Mouse (Mus musculus) hindbrain, embryonic 10.5 days (tissue): ENCODE data around the gene Olfr267. TPM values are rescaled to one million over a fixed set of nuclear protein-coding genes. Genes with fewer than 3 reads are reported as not detected.
A peak's percentile ranks its signal among the peaks of the same experiment; 100 is the strongest.

ENCODE experiments used
- DNase-seq: peaks from one replicate; pipeline ENCODE4 v3.0.0-alpha.2; 2017; ENCODE audit warnings: low spot score
- H3K27ac ChIP-seq: fragments of 300-500 bp; sonication (generic); 2 replicates; pipeline ENCODE4 v1.5.1; 2016; ENCODE audit warnings: mild to moderate bottlenecking, moderate library complexity
- H3K27me3 ChIP-seq: fragments of 300-500 bp; sonication (generic); 2 replicates; pipeline ENCODE4 v1.6.1; 2016; ENCODE audit warnings: mild to moderate bottlenecking; ENCODE audit not compliant: poor library complexity, insufficient read depth, severe bottlenecking
- H3K36me3 ChIP-seq: fragments of 300-500 bp; sonication (generic); 2 replicates; pipeline ENCODE4 v1.6.1; 2016; ENCODE audit warnings: mild to moderate bottlenecking, moderate library complexity
- H3K4me1 ChIP-seq: fragments of 300-500 bp; sonication (generic); replicated peaks from 2 replicates; pipeline ENCODE4 v1.6.1; 2016; ENCODE audit warnings: mild to moderate bottlenecking
- H3K4me3 ChIP-seq: fragments of 300-500 bp; sonication (generic); 2 replicates; pipeline ENCODE4 v1.5.1; 2016; ENCODE audit warnings: mild to moderate bottlenecking, moderate library complexity
- H3K9me3 ChIP-seq: fragments of 300-500 bp; sonication (generic); 2 replicates; pipeline ENCODE4 v1.6.1; 2016; ENCODE audit warnings: mild to moderate bottlenecking, moderate library complexity
- WGBS: fragments of 180-500 bp; shearing (Covaris S2); methylation state at CpG from one replicate; pipeline ENCODE4 v1.1.7; 2016; 5-methylcytosine and 5-hydroxymethylcytosine counted together
- polyA plus RNA-seq: library from polyadenylated mRNA; unstranded; fragments of >200 nt; fragmentation: Nextera tagmentation; extraction: Ambion mirVana; gene quantifications from 2 replicates; pipeline ENCODE4 v1.2.1, GENCODE M21; 2016

Olfr267 gene
- polyA plus RNA-seq, result not detected in 2 replicates

GRCm38 (mm10) chr4:58787616-58788015, at the start of gene Olfr267:
TSS of gene Olfr267 (minus strand) at chr4:58787716.
- H3K4me3 ChIP-seq, result no peak within 1 kb of the TSS
- no peak within 1 kb of the TSS for H3K27ac ChIP-seq
- H3K4me1 ChIP-seq, result no peaks in the 10 kb centered on the region
- no peak for DNase-seq
- no peaks in the 10 kb centered on the region for H3K36me3 ChIP-seq
- H3K27me3 ChIP-seq, result no peaks in the 10 kb centered on the region
- no peaks in the 10 kb centered on the region for H3K9me3 ChIP-seq

- Histone ChIP-seq H3K9me3 (no peaks in the 10 kb centered on the region), H3K36me3 (peaks cover 66% of the 10 kb centered on the region), H3K4me1 (no peaks in the 10 kb centered on the region), H3K27me3 (no peaks in the 10 kb centered on the region), H3K4me3 (no peak overlapping the region), H3K27ac (no peak overlapping the region)
- WGBS, result 91% methylated on average over 3 of the region's 3 CpGs
- DNase-seq, result no peak
These were observed 45.4 kb upstream of the Olfr267 start for GRCm38 (mm10) chr4:58832908-58833307.

- DNase-seq, result no peak
- Histone ChIP-seq H3K27me3 (no peaks in the 10 kb centered on the region), H3K4me1 (no peaks in the 10 kb centered on the region), H3K9me3 (no peaks in the 10 kb centered on the region), H3K27ac (no peak overlapping the region), H3K4me3 (no peak overlapping the region), H3K36me3 (peaks cover 75% of the 10 kb centered on the region)
- 92% methylated on average over 4 of the region's 4 CpGs for WGBS
These were observed 38.4 kb upstream of the Olfr267 start for GRCm38 (mm10) chr4:58825921-58826320.

- Histone ChIP-seq H3K36me3 (no peaks in the 10 kb centered on the region), H3K4me3 (no peak overlapping the region), H3K27me3 (no peaks in the 10 kb centered on the region), H3K4me1 (no peaks in the 10 kb centered on the region), H3K9me3 (no peaks in the 10 kb centered on the region), H3K27ac (no peak overlapping the region)
- DNase-seq, result no peak
- WGBS, result 85% methylated on average over 3 of the region's 3 CpGs
These were observed 857 bp downstream of the Olfr267 start for GRCm38 (mm10) chr4:58786659-58787058.

- H3K9me3 ChIP-seq, result no peaks in the 10 kb centered on the region
- no peak overlapping the region for H3K27ac ChIP-seq
- H3K4me1 ChIP-seq, result no peaks in the 10 kb centered on the region
- H3K4me3 ChIP-seq, result no peak overlapping the region
- H3K36me3 ChIP-seq, result no peaks in the 10 kb centered on the region
- WGBS, result 85% methylated on average over 3 of the region's 3 CpGs
- no peak for DNase-seq
- no peaks in the 10 kb centered on the region for H3K27me3 ChIP-seq
These were observed 24.1 kb downstream of the Olfr267 start for GRCm38 (mm10) chr4:58763417-58763816.

GRCm38 (mm10) chr4:58749510-58749909, 38.0 kb downstream of the Olfr267 start:
- no peaks in the 10 kb centered on the region for H3K27me3 ChIP-seq
- H3K27ac ChIP-seq, result no peak overlapping the region
- WGBS, result 69% methylated on average over 2 of the region's 2 CpGs
- H3K9me3 ChIP-seq, result no peaks in the 10 kb centered on the region
- H3K36me3 ChIP-seq, result no peaks in the 10 kb centered on the region
- no peak overlapping the region for H3K4me3 ChIP-seq
- 0 out of 2 replicates have a peak, but pooled peaks cover 4% of the 10 kb centered on the region for H3K4me1 ChIP-seq
- no peak for DNase-seq

- H3K36me3 ChIP-seq, result no peaks in the 10 kb centered on the region
- no peak overlapping the region for H3K4me3 ChIP-seq
- 0 out of 2 replicates have a peak, but pooled peaks cover 4% of the 10 kb centered on the region for H3K4me1 ChIP-seq
- no peaks in the 10 kb centered on the region for H3K9me3 ChIP-seq
- DNase-seq, result peak; percentile 19
- WGBS, result 52% methylated on average over 10 of the region's 10 CpGs
- 0 out of 2 replicates have a peak overlapping the region, but pooled peaks have one; percentile 16 for H3K27ac ChIP-seq
- H3K27me3 ChIP-seq, result no peaks in the 10 kb centered on the region
These were observed 38.4 kb downstream of the Olfr267 start for GRCm38 (mm10) chr4:58749101-58749500.

- no peaks in the 10 kb centered on the region for H3K27me3 ChIP-seq
- WGBS, result 80% methylated on average over 7 of the region's 7 CpGs
- no peaks in the 10 kb centered on the region for H3K36me3 ChIP-seq
- no peak overlapping the region for H3K4me3 ChIP-seq
- 0 out of 2 replicates have a peak, but pooled peaks cover 4% of the 10 kb centered on the region for H3K4me1 ChIP-seq
- no peaks in the 10 kb centered on the region for H3K9me3 ChIP-seq
- DNase-seq, result no peak
- no peak overlapping the region for H3K27ac ChIP-seq
These were observed 41.8 kb downstream of the Olfr267 start for GRCm38 (mm10) chr4:58745583-58746222.

- 88% methylated on average over 18 of the region's 18 CpGs for WGBS
- Histone ChIP-seq H3K4me3 (no peak overlapping the region), H3K4me1 (no peaks in the 10 kb centered on the region), H3K27ac (no peak overlapping the region), H3K36me3 (no peaks in the 10 kb centered on the region), H3K27me3 (no peaks in the 10 kb centered on the region), H3K9me3 (no peaks in the 10 kb centered on the region)
- no peak for DNase-seq
These were observed 50.5 kb downstream of the Olfr267 start for GRCm38 (mm10) chr4:58736867-58737633.

Other genes starting within 250 kb of the Olfr267 start
- gene Lpar1, start 233.8 kb downstream of the Olfr267 start, polyA plus RNA-seq, result 46.1 and 58.2 TPM in 2 replicates
- gene Ecpas, start 125.0 kb upstream of the Olfr267 start, polyA plus RNA-seq, result 23.9 and 29.8 TPM in 2 replicates
- gene Zkscan16, start 155.9 kb upstream of the Olfr267 start, polyA plus RNA-seq, result 0.55 and 1.0 TPM in 2 replicates
- 13.5 and 14.8 TPM in 2 replicates for gene Ptgr1, start 199.4 kb upstream of the Olfr267 start, polyA plus RNA-seq
- gene Dnajc25, start 207.3 kb upstream of the Olfr267 start, polyA plus RNA-seq, result 5.9 and 9.0 TPM in 2 replicates
- 10.5 and 13.3 TPM in 2 replicates for gene Gm20503, start 215.5 kb upstream of the Olfr267 start, polyA plus RNA-seq
- gene Gng10, start 247.4 kb upstream of the Olfr267 start, polyA plus RNA-seq, result 66.3 and 77.8 TPM in 2 replicates